Mouse (Mus musculus) olfactory bulb, adult 2 months (tissue): Measurements from ENCODE around the gene Rgs19. TPM values are rescaled to one million over a fixed set of nuclear protein-coding genes. Genes with fewer than 3 reads are reported as not detected.
A peak's percentile ranks its signal among the peaks of the same experiment; 100 is the strongest.

Source experiments
- H3K27ac ChIP-seq: fragments of 200-500 bp; 2 replicates; pipeline ENCODE4 v1.5.1; 2012; ENCODE audit warnings: low read depth, low read length; ENCODE audit not compliant: insufficient read depth
- H3K4me1 ChIP-seq: fragments of 200-500 bp; 2 replicates; pipeline ENCODE4 v1.6.1; 2012; ENCODE audit warnings: low read length; ENCODE audit not compliant: control insufficient read depth, insufficient read depth
- H3K4me3 ChIP-seq: fragments of 200-500 bp; 2 replicates; pipeline ENCODE4 v1.5.1; 2012; ENCODE audit warnings: mild to moderate bottlenecking, low read depth, low read length, moderate library complexity; ENCODE audit not compliant: insufficient read depth
- CTCF ChIP-seq: fragments of 200-500 bp; IDR thresholded peaks from 2 replicates; pipeline ENCODE4 v1.5.1; 2012; ENCODE audit warnings: low read depth, mild to moderate bottlenecking, low read length, moderate library complexity; ENCODE audit not compliant: insufficient read depth
- POLR2A ChIP-seq: fragments of 200-500 bp; IDR thresholded peaks from 2 replicates; pipeline ENCODE4 v1.6.1; 2012; ENCODE audit warnings: mild to moderate bottlenecking, low read depth, low read length, moderate library complexity; ENCODE audit not compliant: insufficient read depth
- WGBS: fragments of 180-500 bp; shearing (Covaris S2); methylation state at CpG from one replicate; pipeline ENCODE4 v1.1.7; 2018; 5-methylcytosine and 5-hydroxymethylcytosine counted together
- polyA plus RNA-seq: library from polyadenylated mRNA; stranded (reverse); fragments of >200 nt; gene quantifications from 2 replicates; pipeline ENCODE4 v1.2.4, GENCODE M21; 2012; ENCODE audit warnings: low replicate concordance; ENCODE audit not compliant: missing spikeins, insufficient read depth, insufficient read length

The Rgs19 gene
- polyA plus RNA-seq, result not detected in 2 replicates

GRCm38 (mm10) chr2:181693339-181694280 is at the start of gene Rgs19:
Gene Rgs19 (minus strand): TSS chr2:181693977.
- peak; percentile 63; the same call in 1 of the 2 replicates for TF ChIP-seq POLR2A
- TF ChIP-seq CTCF, result no peak
- H3K4me3 ChIP-seq, result peak within 1 kb of the TSS; percentile 77
- WGBS, result under 1% methylated on average over 75 of the region's 75 CpGs
- H3K27ac ChIP-seq, result no peak within 1 kb of the TSS
- peaks cover 6% of the 10 kb centered on the region for H3K4me1 ChIP-seq

- WGBS, result 76% methylated on average over 3 of the region's 3 CpGs
- Histone ChIP-seq H3K27ac (no peak overlapping the region), H3K4me1 (no peaks in the 10 kb centered on the region), H3K4me3 (no peak overlapping the region)
- TF ChIP-seq POLR2A (no peak), CTCF (no peak)
These were observed 36.3 kb upstream of the Rgs19 start for GRCm38 (mm10) chr2:181730051-181730450.

GRCm38 (mm10) chr2:181727659-181728262 is 34.0 kb upstream of the Rgs19 start:
- TF ChIP-seq POLR2A (no peak), CTCF (no peak)
- 42% methylated on average over 9 of the region's 9 CpGs for WGBS

GRCm38 (mm10) chr2:181722213-181722612 is 28.4 kb upstream of the Rgs19 start:
- 23% methylated on average over 3 of the region's 3 CpGs for WGBS
- TF ChIP-seq CTCF (peak; percentile 47; the same call in 1 of the 2 replicates), POLR2A (no peak)
- Histone ChIP-seq H3K4me3 (no peak overlapping the region), H3K4me1 (no peaks in the 10 kb centered on the region), H3K27ac (no peak overlapping the region)

More at GRCm38 (mm10) chr2:181727659-181728262, 34.0 kb upstream of the Rgs19 start:
- H3K27ac ChIP-seq, result no peak overlapping the region
- H3K4me3 ChIP-seq, result no peak overlapping the region
- H3K4me1 ChIP-seq, result no peaks in the 10 kb centered on the region

- Histone ChIP-seq H3K4me3 (no peak overlapping the region), H3K4me1 (no peaks in the 10 kb centered on the region), H3K27ac (no peak overlapping the region)
- TF ChIP-seq POLR2A (no peak), CTCF (no peak)
These were observed 27.4 kb upstream of the Rgs19 start for GRCm38 (mm10) chr2:181721200-181721599.

GRCm38 (mm10) chr2:181720061-181720460 is 26.3 kb upstream of the Rgs19 start:
- Histone ChIP-seq H3K4me1 (peaks cover 5% of the 10 kb centered on the region; the same call in 1 of the 2 replicates), H3K4me3 (no peak overlapping the region), H3K27ac (no peak overlapping the region)
- TF ChIP-seq CTCF (no peak), POLR2A (no peak)
- WGBS, result 26% methylated on average over 3 of the region's 3 CpGs

- Histone ChIP-seq H3K4me3 (no peak overlapping the region), H3K27ac (no peak overlapping the region), H3K4me1 (peaks cover 7% of the 10 kb centered on the region; the same call in 1 of the 2 replicates)
- WGBS, result 41% methylated on average over 3 of the region's 3 CpGs
- TF ChIP-seq CTCF (no peak), POLR2A (no peak)
These were observed 23.2 kb upstream of the Rgs19 start for GRCm38 (mm10) chr2:181716991-181717390.

GRCm38 (mm10) chr2:181715382-181715781 is 21.6 kb upstream of the Rgs19 start:
- Histone ChIP-seq H3K4me3 (peak overlapping the region; percentile 59), H3K4me1 (peaks cover 7% of the 10 kb centered on the region; the same call in 1 of the 2 replicates), H3K27ac (peak overlapping the region; percentile 49; the same call in 1 of the 2 replicates)
- WGBS, result 32% methylated on average over 3 of the region's 3 CpGs
- TF ChIP-seq CTCF (no peak), POLR2A (no peak)

- whole genome bisulfite sequencing, result 5% methylated on average over 7 of the region's 7 CpGs
- TF ChIP-seq CTCF (no peak), POLR2A (no peak)
- Histone ChIP-seq H3K4me3 (peak within 1 kb of the TSS; percentile 59), H3K4me1 (peaks cover 7% of the 10 kb centered on the region; the same call in 1 of the 2 replicates), H3K27ac (peak within 1 kb of the TSS; percentile 49)
These were observed 21.1 kb upstream of the Rgs19 start, which contains the start of gene Oprl1 for GRCm38 (mm10) chr2:181714903-181715326. Gene Oprl1 (plus strand): TSS chr2:181715016.
